Mouse (Mus musculus) embryonic facial prominence, embryonic 12.5 days (tissue): ENCODE data around the gene Egfr. TPM values are rescaled to one million over a fixed set of nuclear protein-coding genes. Genes with fewer than 3 reads are reported as not detected.

Source experiments
- ATAC-seq: fragments of 200-750 bp; cut with Nextera tagmentation; 2 replicates; pipeline ENCODE4 v1.8.0; 2017; ENCODE audit not compliant: insufficient number of reproducible peaks, insufficient read depth, low FRiP score, low TSS enrichment
- H3K27ac ChIP-seq: fragments of 300-500 bp; sonication (generic); 2 replicates; pipeline ENCODE4 v1.5.1; 2016; ENCODE audit warnings: mild to moderate bottlenecking
- H3K27me3 ChIP-seq: fragments of 300-500 bp; sonication (generic); 2 replicates; pipeline ENCODE4 v1.6.1; 2016; ENCODE audit warnings: mild to moderate bottlenecking, moderate library complexity
- H3K36me3 ChIP-seq: fragments of 300-500 bp; sonication (generic); 2 replicates; pipeline ENCODE4 v1.6.1; 2016; ENCODE audit warnings: mild to moderate bottlenecking
- H3K4me1 ChIP-seq: fragments of 300-500 bp; sonication (generic); 2 replicates; pipeline ENCODE4 v1.6.1; 2016
- H3K4me2 ChIP-seq: fragments of 300-500 bp; sonication (generic); replicated peaks from 2 replicates; pipeline ENCODE4 v1.6.1; 2016; ENCODE audit warnings: mild to moderate bottlenecking, moderate library complexity
- H3K4me3 ChIP-seq: fragments of 300-500 bp; sonication (generic); 2 replicates; pipeline ENCODE4 v1.5.1; 2016; ENCODE audit warnings: mild to moderate bottlenecking
- H3K9ac ChIP-seq: fragments of 300-500 bp; sonication (generic); 2 replicates; pipeline ENCODE4 v1.6.1; 2016; ENCODE audit warnings: mild to moderate bottlenecking, moderate library complexity
- H3K9me3 ChIP-seq: fragments of 300-500 bp; sonication (generic); 2 replicates; pipeline ENCODE4 v1.6.1; 2016; ENCODE audit warnings: mild to moderate bottlenecking, moderate library complexity
- WGBS: fragments of 180-500 bp; shearing (Covaris S2); methylation state at CpG from one replicate; pipeline ENCODE4 v1.1.7; 2016; 5-methylcytosine and 5-hydroxymethylcytosine counted together
- polyA plus RNA-seq: library from polyadenylated mRNA; unstranded; fragments of >200 nt; fragmentation: Nextera tagmentation; extraction: Ambion mirVana; gene quantifications from 2 replicates; pipeline ENCODE4 v1.2.1, GENCODE M21; 2016

Egfr gene
- polyA plus RNA-seq, 1 experiment from 2014 or later, result 16.5 TPM

DNA sequence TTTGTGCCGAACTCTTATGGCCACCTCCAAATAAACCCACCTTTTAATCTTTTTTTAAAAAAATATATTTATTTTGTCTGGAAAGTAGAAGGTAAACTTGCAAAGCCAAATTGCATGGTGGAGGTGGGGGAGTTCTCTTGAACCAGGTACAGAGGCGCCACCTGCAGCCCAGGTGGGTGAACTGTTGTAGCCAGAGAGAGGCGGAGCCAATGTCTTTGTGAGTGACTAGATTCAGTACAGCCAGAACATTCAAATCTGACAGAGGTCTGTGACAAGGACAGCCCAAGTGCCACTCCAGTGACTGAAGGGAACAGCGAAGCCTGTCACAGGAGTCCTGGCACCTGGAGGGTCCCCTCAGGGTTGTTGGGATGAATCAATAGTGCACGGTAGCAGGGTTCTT is 119.1 kb downstream of the Egfr start:
- H3K27ac ChIP-seq, result no peak overlapping the region

DNA sequence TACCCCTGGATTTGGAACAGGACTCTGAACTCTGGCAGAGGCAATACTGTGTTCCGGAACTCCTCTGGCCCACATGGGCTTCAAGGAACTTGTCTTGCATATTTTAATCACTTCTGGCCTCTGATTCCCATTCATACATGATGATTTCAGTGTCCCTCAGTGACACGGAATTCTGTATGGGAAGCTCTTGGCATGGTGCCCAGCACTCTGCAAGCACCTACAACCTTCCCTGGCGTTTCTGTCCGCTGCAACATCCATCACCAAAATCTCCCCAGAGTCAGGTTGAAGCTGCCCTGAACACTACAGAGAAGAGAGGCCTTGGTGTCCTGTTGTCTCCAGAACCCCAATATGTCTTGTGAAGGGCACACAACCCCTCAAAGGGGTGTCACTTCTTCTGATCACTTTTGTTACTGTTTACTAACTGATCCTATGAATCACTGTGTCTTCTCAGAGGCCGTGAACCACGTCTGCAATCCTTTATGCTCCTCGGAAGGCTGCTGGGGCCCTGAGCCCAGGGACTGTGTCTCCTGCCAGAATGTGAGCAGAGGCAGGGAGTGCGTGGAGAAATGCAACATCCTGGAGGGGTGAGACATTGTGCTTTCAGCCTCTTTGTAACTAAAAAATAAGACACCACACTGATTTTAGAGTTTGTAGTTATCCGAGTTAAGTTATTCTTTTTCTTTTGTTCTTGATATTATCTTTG is 125.8 kb downstream of the Egfr start:
- Histone ChIP-seq H3K36me3 (no peaks in the 10 kb centered on the region), H3K4me2 (no peak overlapping the region), H3K27ac (no peak overlapping the region), H3K4me3 (no peak overlapping the region), H3K9me3 (no peaks in the 10 kb centered on the region), H3K4me1 (no peaks in the 10 kb centered on the region), H3K27me3 (no peaks in the 10 kb centered on the region), H3K9ac (no peak overlapping the region)
- 61% methylated on average over 9 of the region's 9 CpGs for WGBS
- ATAC-seq, result no peak

More for the DNA sequence above, 119.1 kb downstream of the Egfr start:
- Histone ChIP-seq H3K4me3 (no peak overlapping the region), H3K4me2 (no peak overlapping the region), H3K9me3 (no peaks in the 10 kb centered on the region), H3K27me3 (no peaks in the 10 kb centered on the region), H3K4me1 (no peaks in the 10 kb centered on the region), H3K36me3 (no peaks in the 10 kb centered on the region), H3K9ac (no peak overlapping the region)
- 57% methylated on average over 5 of the region's 5 CpGs for WGBS
- ATAC-seq, result no peak

GRCm38 (mm10) chr11:16881932-16882331 is 129.9 kb downstream of the Egfr start:
- Histone ChIP-seq H3K27me3 (no peaks in the 10 kb centered on the region), H3K9ac (no peak overlapping the region), H3K9me3 (no peaks in the 10 kb centered on the region), H3K27ac (no peak overlapping the region), H3K4me1 (no peaks in the 10 kb centered on the region), H3K36me3 (no peaks in the 10 kb centered on the region), H3K4me2 (no peak overlapping the region), H3K4me3 (no peak overlapping the region)
- WGBS, result 56% methylated on average over 4 of the region's 4 CpGs
- no peak for ATAC-seq

GRCm38 (mm10) chr11:16886152-16886551 is 134.1 kb downstream of the Egfr start:
- Histone ChIP-seq H3K4me2 (no peak overlapping the region), H3K27me3 (no peaks in the 10 kb centered on the region), H3K4me1 (no peaks in the 10 kb centered on the region), H3K9me3 (no peaks in the 10 kb centered on the region), H3K9ac (no peak overlapping the region), H3K27ac (no peak overlapping the region), H3K36me3 (no peaks in the 10 kb centered on the region), H3K4me3 (no peak overlapping the region)
- WGBS, result 68% methylated on average over 6 of the region's 6 CpGs
- ATAC-seq, result no peak

DNA sequence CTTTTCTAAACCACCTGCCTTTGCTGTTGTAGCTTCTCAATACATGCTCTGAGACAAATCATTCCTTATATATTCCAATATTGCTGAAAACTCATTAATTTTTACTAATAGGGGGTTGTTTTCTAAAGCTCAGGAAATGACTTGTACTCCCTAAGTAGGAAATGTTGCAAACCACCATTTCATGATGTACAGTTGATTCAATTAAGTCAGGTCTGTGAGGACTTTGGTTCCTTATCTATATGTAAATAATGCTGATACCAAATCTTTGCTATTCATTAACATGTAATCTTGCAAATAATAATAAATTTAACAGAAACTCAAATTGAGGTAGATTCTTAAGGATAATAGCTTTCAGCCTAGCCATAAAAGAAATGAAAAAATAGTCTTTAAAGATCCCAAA is 136.1 kb downstream of the Egfr start:
- no peak overlapping the region for H3K4me2 ChIP-seq
- no peak overlapping the region for H3K9ac ChIP-seq
- H3K4me3 ChIP-seq, result no peak overlapping the region
- H3K36me3 ChIP-seq, result no peaks in the 10 kb centered on the region
- no peak overlapping the region for H3K27ac ChIP-seq
- H3K27me3 ChIP-seq, result no peaks in the 10 kb centered on the region
- H3K9me3 ChIP-seq, result no peaks in the 10 kb centered on the region
- H3K4me1 ChIP-seq, result no peaks in the 10 kb centered on the region
- ATAC-seq, result no peak

DNA sequence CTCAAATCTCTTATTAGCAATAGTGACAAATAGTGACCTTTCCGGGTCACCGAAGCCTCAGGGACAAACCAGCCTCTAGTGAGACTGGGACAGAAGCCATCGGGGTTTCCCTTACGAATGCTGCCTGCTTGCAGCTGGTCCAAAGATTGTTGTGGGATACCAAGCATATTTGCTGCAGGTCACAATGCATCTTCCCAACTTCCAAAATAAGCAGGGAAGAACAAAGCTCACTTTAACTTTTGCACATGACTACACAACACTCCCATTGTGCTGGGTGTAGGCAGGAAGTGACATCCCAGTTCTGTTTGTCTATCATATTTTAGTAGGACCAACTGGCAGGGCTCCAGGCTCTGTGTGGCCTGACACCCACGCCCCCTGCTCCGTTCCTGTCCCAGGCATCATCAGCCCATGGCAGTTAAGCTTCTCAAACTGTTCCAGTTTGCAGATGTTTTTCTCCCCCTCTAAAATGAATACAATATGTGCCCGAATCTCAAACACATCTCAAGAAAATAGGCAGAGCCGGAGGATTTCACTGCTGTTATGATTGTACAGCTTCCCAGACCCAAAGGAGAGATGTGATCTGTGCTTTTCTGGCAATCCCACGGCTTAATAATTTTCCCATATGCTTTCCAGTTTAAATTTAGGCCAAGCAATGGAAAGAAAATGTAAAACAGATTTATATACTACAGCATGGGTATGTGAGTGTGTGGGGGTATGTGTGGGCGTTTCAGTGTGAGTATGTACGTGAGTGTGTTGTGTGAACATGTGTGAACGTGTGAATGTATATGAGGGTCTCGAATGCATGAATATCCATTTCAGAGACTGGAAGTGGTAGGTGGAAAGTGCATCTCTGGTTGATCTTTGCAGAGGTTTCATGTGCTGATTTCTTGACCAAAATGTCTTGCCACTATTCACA is 143.7 kb downstream of the Egfr start:
- Histone ChIP-seq H3K9me3 (no peaks in the 10 kb centered on the region), H3K4me2 (no peak overlapping the region; the same call in 1 of the 2 replicates), H3K4me3 (no peak overlapping the region), H3K4me1 (peaks cover 25% of the 10 kb centered on the region), H3K36me3 (0 out of 2 replicates have a peak, but pooled peaks cover 8% of the 10 kb centered on the region), H3K9ac (no peak overlapping the region), H3K27ac (peak overlapping the region; percentile 83), H3K27me3 (no peaks in the 10 kb centered on the region)
- ATAC-seq, result peak; percentile 76
- 39% methylated on average over 13 of the region's 13 CpGs for WGBS

DNA sequence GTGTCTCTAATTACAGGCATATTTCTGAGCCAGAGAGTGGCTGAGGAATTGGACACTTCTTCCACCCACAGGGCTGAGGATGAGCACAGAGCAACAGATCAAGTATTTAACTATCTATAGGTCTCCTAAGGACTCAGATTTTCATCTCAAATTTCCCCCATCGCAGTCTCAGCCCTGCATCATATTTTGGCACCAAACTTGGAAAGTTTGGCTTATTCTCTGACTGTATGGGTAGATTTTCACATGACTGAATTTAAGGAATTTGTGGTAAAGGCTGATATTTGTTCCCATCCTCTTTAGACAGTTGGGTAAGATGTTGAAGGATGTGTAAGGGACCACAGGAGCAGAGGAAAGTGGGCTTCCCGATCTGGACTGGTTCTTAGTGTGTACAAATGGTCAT is 145.7 kb downstream of the Egfr start:
- 76% methylated on average over 2 of the region's 2 CpGs for WGBS
- H3K36me3 ChIP-seq, result 0 out of 2 replicates have a peak, but pooled peaks cover 8% of the 10 kb centered on the region
- no peak overlapping the region for H3K4me3 ChIP-seq
- H3K27ac ChIP-seq, result no peak overlapping the region
- no peaks in the 10 kb centered on the region for H3K9me3 ChIP-seq
- H3K4me1 ChIP-seq, result peaks cover 25% of the 10 kb centered on the region
- H3K9ac ChIP-seq, result no peak overlapping the region
- no peaks in the 10 kb centered on the region for H3K27me3 ChIP-seq
- no peak for ATAC-seq
- no peak overlapping the region for H3K4me2 ChIP-seq

DNA sequence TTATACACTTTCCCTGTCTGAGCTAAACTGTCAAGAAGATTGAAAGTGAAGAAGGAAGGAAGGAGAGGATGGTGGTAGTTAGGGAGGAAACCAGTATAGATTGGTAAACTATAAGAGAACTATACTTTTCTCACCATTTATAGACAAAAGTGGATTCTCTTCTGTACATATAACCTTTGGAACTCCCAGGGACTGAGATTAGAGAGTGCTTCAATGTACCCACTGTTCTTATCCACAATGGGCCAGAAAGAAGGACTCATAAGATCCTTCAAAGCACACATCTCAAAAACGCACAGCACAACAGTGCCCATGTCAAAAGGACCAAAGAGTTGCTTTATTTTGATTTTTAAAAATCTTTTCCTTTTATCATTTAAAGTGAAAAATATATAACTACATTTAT is 148.2 kb downstream of the Egfr start:
- H3K9ac ChIP-seq, result no peak overlapping the region
- H3K27me3 ChIP-seq, result no peaks in the 10 kb centered on the region
- H3K27ac ChIP-seq, result no peak overlapping the region
- H3K9me3 ChIP-seq, result no peaks in the 10 kb centered on the region
- no peak overlapping the region for H3K4me3 ChIP-seq
- no peak for ATAC-seq
- H3K4me2 ChIP-seq, result no peak overlapping the region
- H3K36me3 ChIP-seq, result 0 out of 2 replicates have a peak, but pooled peaks cover 8% of the 10 kb centered on the region
- WGBS, result 86% methylated on average over 1 of the region's 1 CpGs
- H3K4me1 ChIP-seq, result peaks cover 18% of the 10 kb centered on the region

DNA sequence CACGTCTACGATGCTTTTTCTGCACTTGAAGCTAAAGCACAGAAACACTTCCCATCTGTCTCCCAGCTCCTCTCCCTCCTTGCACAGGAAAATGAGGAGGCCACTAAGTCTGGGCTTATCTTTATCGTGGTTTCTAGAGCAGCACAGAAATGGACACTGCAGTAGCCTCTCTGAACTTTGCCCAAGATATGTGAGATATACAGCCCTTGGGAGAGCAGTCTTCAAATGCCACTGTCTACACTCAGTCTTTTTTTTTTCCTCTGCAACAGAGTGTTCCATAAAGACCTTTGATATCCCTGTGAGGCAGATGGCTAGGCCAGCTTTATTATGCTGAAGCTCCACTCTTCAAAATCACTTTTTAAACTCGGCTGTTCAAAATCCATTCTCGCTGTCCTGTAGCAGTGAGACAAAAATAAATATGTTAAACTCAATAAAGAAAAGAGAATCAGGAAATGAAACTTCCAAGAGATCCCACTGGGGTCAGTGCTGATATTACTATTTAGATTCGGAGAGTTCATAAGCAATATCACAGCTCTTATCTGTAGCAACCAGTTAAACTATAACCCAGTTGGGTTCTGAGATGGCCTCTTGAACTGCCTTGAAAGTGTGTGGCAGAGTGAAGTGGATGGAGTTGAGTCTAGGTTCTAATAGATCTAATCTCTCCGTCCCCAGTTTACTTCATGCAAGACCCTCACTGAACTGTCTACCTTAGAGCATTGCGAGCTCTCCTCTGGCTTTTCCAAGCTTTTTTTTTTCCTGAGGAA is 148.8 kb downstream of the Egfr start:
- 86% methylated on average over 8 of the region's 8 CpGs for WGBS
- ATAC-seq, result no peak
- H3K9ac ChIP-seq, result no peak overlapping the region
- H3K36me3 ChIP-seq, result 0 out of 2 replicates have a peak, but pooled peaks cover 8% of the 10 kb centered on the region
- H3K4me3 ChIP-seq, result no peak overlapping the region
- peaks cover 14% of the 10 kb centered on the region for H3K4me1 ChIP-seq
- H3K4me2 ChIP-seq, result no peak overlapping the region
- H3K27me3 ChIP-seq, result no peaks in the 10 kb centered on the region
- no peaks in the 10 kb centered on the region for H3K9me3 ChIP-seq
- H3K27ac ChIP-seq, result no peak overlapping the region

- Histone ChIP-seq H3K9ac (no peak overlapping the region), H3K27me3 (no peaks in the 10 kb centered on the region), H3K36me3 (no peaks in the 10 kb centered on the region), H3K4me1 (peaks cover 5% of the 10 kb centered on the region; the same call in 1 of the 2 replicates), H3K4me3 (no peak overlapping the region), H3K9me3 (no peaks in the 10 kb centered on the region), H3K4me2 (no peak overlapping the region), H3K27ac (no peak overlapping the region)
- 64% methylated on average over 8 of the region's 8 CpGs for WGBS
- ATAC-seq, result no peak
Observed at GRCm38 (mm10) chr11:16904302-16905011, 152.5 kb downstream of the Egfr start.

- Histone ChIP-seq H3K27ac (no peak overlapping the region), H3K9me3 (no peaks in the 10 kb centered on the region), H3K9ac (no peak overlapping the region), H3K4me2 (no peak overlapping the region), H3K4me1 (peaks cover 5% of the 10 kb centered on the region; the same call in 1 of the 2 replicates), H3K36me3 (no peaks in the 10 kb centered on the region), H3K4me3 (no peak overlapping the region), H3K27me3 (no peaks in the 10 kb centered on the region)
- no peak for ATAC-seq
- WGBS, result 38% methylated on average over 3 of the region's 3 CpGs
Observed at GRCm38 (mm10) chr11:16905012-16905332, 153.0 kb downstream of the Egfr start.
